Comparison of ENCODE assay signal across 8 mouse cellular contexts in genomic region chrX:17319126-17319583, GRCm38 (mm10). TPM values are rescaled to one million over a fixed set of nuclear protein-coding genes. Genes with fewer than 3 reads are reported as not detected.
DNase-seq lines count a peak whose midpoint lies in the region; ATAC-seq and TF ChIP-seq lines count a peak whose summit lies in the region.

Gene Efhc2, minus strand, starts transcription at chrX:17319368.

- no peaks in the 10 kb centered on the region for H3K9me3 ChIP-seq in forebrain, embryonic 16.5 days (ENCODE audit: control insufficient read depth, low read length)
- H3K9me3 ChIP-seq in kidney, postnatal 0 days (replicated peaks; ENCODE audit: low read length), result no peaks in the 10 kb centered on the region

- H3K27me3 ChIP-seq in forebrain, embryonic 16.5 days (replicated peaks; ENCODE audit: control insufficient read depth, insufficient read depth, low read length), result no peaks in the 10 kb centered on the region
- H3K27me3 ChIP-seq in kidney, postnatal 0 days (ENCODE audit: insufficient read depth, low read length), result no peaks in the 10 kb centered on the region

- H3K9ac ChIP-seq in forebrain, embryonic 16.5 days (replicated peaks; ENCODE audit: low read depth, low read length), result peak within 1 kb of the TSS; percentile 46
- no peak within 1 kb of the TSS for H3K9ac ChIP-seq in kidney, postnatal 0 days (ENCODE audit: low read depth, low read length)

- ATAC-seq in forebrain, embryonic 16.5 days, result peak; percentile 75
- ATAC-seq in kidney, postnatal 0 days (replicated peaks; ENCODE audit: low FRiP score, low read depth), result peak; percentile 49; the same call in 1 of the 2 replicates

- H3K27ac ChIP-seq in forebrain, embryonic 16.5 days (ENCODE audit: low read length), result no peak within 1 kb of the TSS
- H3K27ac ChIP-seq in kidney, postnatal 0 days, result no peak within 1 kb of the TSS

- peak; percentile 4 for DNase-seq in right cerebral cortex, postnatal 4 days
- no peak for DNase-seq in right cerebral cortex, postnatal 14 days
- peak; percentile 33 to 35 for DNase-seq in cerebellum, adult 18-20 months
- peak; percentile 6 for DNase-seq in kidney, postnatal 0 days (ENCODE audit: low spot score)
- DNase-seq in mesoderm, embryonic 11.5 days (ENCODE audit: low read depth, low spot score), result peak; percentile 11
- peak; percentile 1 to 12 for DNase-seq in thymus, postnatal 36 days
- DNase-seq in urinary bladder, postnatal 36 days (ENCODE audit: low spot score in 2 of 2), result no peak

- peak within 1 kb of the TSS; percentile 53 for H3K4me2 ChIP-seq in forebrain, embryonic 16.5 days (ENCODE audit: low read length)
- H3K4me2 ChIP-seq in kidney, postnatal 0 days (ENCODE audit: low read length), result peak within 1 kb of the TSS; percentile 57

- H3K4me3 ChIP-seq in forebrain, embryonic 16.5 days (replicated peaks; ENCODE audit: low read length), result peak within 1 kb of the TSS; percentile 37
- H3K4me3 ChIP-seq in kidney, postnatal 0 days (replicated peaks; ENCODE audit: low read depth, low read length), result peak within 1 kb of the TSS; percentile 23; the same call in 1 of the 2 replicates

- TF ChIP-seq CTCF in kidney, postnatal 0 days (IDR thresholded peaks at IDR 0.05; ENCODE audit: low read depth), result no peak

- 17% methylated on average over 13 of the region's 19 CpGs for WGBS in forebrain, embryonic 16.5 days
- WGBS in kidney, postnatal 0 days, result 22% methylated on average over 18 of the region's 19 CpGs

- H3K4me1 ChIP-seq in forebrain, embryonic 16.5 days (replicated peaks; ENCODE audit: control insufficient read depth, insufficient read depth, low read length), result no peaks in the 10 kb centered on the region; the same call in 1 of the 2 replicates
- no peaks in the 10 kb centered on the region for H3K4me1 ChIP-seq in kidney, postnatal 0 days (replicated peaks; ENCODE audit: insufficient read depth, low read length)

- no peaks in the 10 kb centered on the region for H3K36me3 ChIP-seq in forebrain, embryonic 16.5 days (ENCODE audit: control insufficient read depth, insufficient read depth)
- no peaks in the 10 kb centered on the region for H3K36me3 ChIP-seq in kidney, postnatal 0 days (ENCODE audit: insufficient read depth, low read length)

RNA-seq across cellular contexts. Expression of gene Efhc2, which starts in this region (rescaled TPM):
- polyA plus RNA-seq in forebrain, embryonic 16.5 days (2015; fragmentation: Nextera tagmentation; extraction: Ambion mirVana), result 1.4 and 1.5 TPM in 2 replicates
- 0.26 and 0.46 TPM in 2 replicates for polyA plus RNA-seq in kidney, postnatal 0 days (2015; fragmentation: Nextera tagmentation; extraction: Ambion mirVana)

Comparison
In these comparisons a context has a peak if more than half of its experiments do, and no peak if none do; other contexts are left out.
1. DNase-seq: peak in right cerebral cortex, postnatal 4 days (single experiment), cerebellum, adult 18-20 months (2 of 2), mesoderm, embryonic 11.5 days (single experiment) and thymus, postnatal 36 days (2 of 2); none in right cerebral cortex, postnatal 14 days (single experiment) and urinary bladder, postnatal 36 days (0 of 2).
2. Peak in DNase-seq, ATAC-seq, H3K4me3 ChIP-seq and H3K4me2 ChIP-seq in kidney, postnatal 0 days; RNA of the gene not detected or under 1 TPM.